Mouse (Mus musculus) limb, embryonic 14.5 days (tissue): ENCODE results near the gene Ccdc167. TPM values are rescaled to one million over a fixed set of nuclear protein-coding genes. Genes with fewer than 3 reads are reported as not detected.

ENCODE experiments used
- ATAC-seq: fragments of 200-750 bp; cut with Nextera tagmentation; 2 replicates; pipeline ENCODE4 v1.8.0; 2017; ENCODE audit warnings: low read depth, moderate number of reproducible peaks, moderate TSS enrichment; ENCODE audit not compliant: low FRiP score
- DNase-seq: peaks from one replicate; pipeline ENCODE4 v3.0.0-alpha.2; 2015; ENCODE audit warnings: low spot score
- H3K27ac ChIP-seq: fragments of 300-500 bp; sonication (generic); replicated peaks from 2 replicates; pipeline ENCODE4 v1.5.1; 2014; ENCODE audit warnings: low read depth, mild to moderate bottlenecking, low read length, moderate library complexity, mixed read lengths
- H3K27me3 ChIP-seq: fragments of 300-500 bp; sonication (generic); 2 replicates; pipeline ENCODE4 v1.6.1; 2014; ENCODE audit warnings: low read length, mixed read lengths; ENCODE audit not compliant: control insufficient read depth, insufficient read depth
- H3K36me3 ChIP-seq: fragments of 300-500 bp; sonication (generic); 2 replicates; pipeline ENCODE4 v1.6.1; 2014; ENCODE audit warnings: mild to moderate bottlenecking, low read length, moderate library complexity, mixed read lengths; ENCODE audit not compliant: control insufficient read depth, insufficient read depth
- H3K4me1 ChIP-seq: fragments of 300-500 bp; sonication (generic); 2 replicates; pipeline ENCODE4 v1.6.1; 2014; ENCODE audit warnings: antibody characterized with exemption, low read length, mixed read lengths; ENCODE audit not compliant: control insufficient read depth, insufficient read depth
- H3K4me2 ChIP-seq: fragments of 300-500 bp; sonication (generic); replicated peaks from 2 replicates; pipeline ENCODE4 v1.6.1; 2014; ENCODE audit warnings: low read depth, mild to moderate bottlenecking, low read length, moderate library complexity; ENCODE audit not compliant: severe bottlenecking
- H3K4me3 ChIP-seq: fragments of 300-500 bp; sonication (generic); replicated peaks from 2 replicates; pipeline ENCODE4 v1.5.1; 2014; ENCODE audit warnings: low read length
- H3K9ac ChIP-seq: fragments of 300-500 bp; sonication (generic); 2 replicates; pipeline ENCODE4 v1.6.1; 2014; ENCODE audit warnings: mild to moderate bottlenecking, low read depth, low read length, moderate library complexity; ENCODE audit not compliant: severe bottlenecking
- H3K9me3 ChIP-seq: fragments of 300-500 bp; sonication (generic); 2 replicates; pipeline ENCODE4 v1.6.1; 2016; ENCODE audit warnings: low read length; ENCODE audit not compliant: control insufficient read depth
- POLR2A ChIP-seq: fragments of 200-500 bp; IDR thresholded peaks from 2 replicates; pipeline ENCODE4 v1.8.0; 2012; ENCODE audit warnings: inconsistent platforms, mild to moderate bottlenecking, moderate library complexity, borderline replicate concordance; ENCODE audit not compliant: insufficient read depth, insufficient read length; ENCODE audit errors: extremely low read depth
- WGBS: fragments of 180-500 bp; shearing (Covaris S2); extraction: QIAGEN DNeasy Blood & Tissue Kit; methylation state at CpG from one replicate; pipeline ENCODE4 v1.1.7; 2014; 5-methylcytosine and 5-hydroxymethylcytosine counted together
- polyA plus RNA-seq, 2 experiments: library from polyadenylated mRNA; depleted of rRNA in 1 of 2; stranded (reverse) in 1 of 2; unstranded in 1 of 2; fragments of >200 nt; fragmentation: Nextera tagmentation in 1 of 2; extraction: Ambion mirVana in 1 of 2; gene quantifications; 2 replicates each; pipeline versions ENCODE4 v1.2.1 to v1.2.3; 2012 to 2014

The Ccdc167 gene
- polyA plus RNA-seq, 2 experiments, result 15.8 to 19.3 TPM

DNA sequence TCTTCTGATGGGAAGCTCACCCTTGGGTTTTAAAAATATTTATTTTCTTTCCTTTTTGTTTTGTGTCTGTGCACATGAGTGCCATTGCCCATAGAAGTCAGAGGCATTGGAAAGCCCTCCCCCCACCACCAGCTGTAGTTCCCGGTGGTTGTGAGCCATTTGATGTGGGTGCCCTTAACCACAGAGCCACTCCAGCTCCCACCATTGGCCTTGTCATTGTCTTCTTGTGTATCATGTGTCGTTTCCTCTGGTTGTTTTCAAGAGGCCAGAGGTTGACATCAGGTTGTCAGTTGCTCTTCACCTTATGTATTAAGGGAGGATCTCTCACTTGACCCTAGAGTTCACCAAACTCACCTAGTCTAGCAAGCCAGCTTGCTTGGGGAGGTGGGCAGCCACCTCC, 23.3 kb downstream of the Ccdc167 start:
- no peak for DNase-seq
- H3K4me1 ChIP-seq, result no peaks in the 10 kb centered on the region
- no peak for TF ChIP-seq POLR2A
- no peak overlapping the region for H3K4me3 ChIP-seq
- H3K36me3 ChIP-seq, result peaks cover 74% of the 10 kb centered on the region
- ATAC-seq, result no peak
- no peak overlapping the region for H3K9ac ChIP-seq
- H3K4me2 ChIP-seq, result no peak overlapping the region
- H3K27ac ChIP-seq, result no peak overlapping the region
- 80% methylated on average over 2 of the region's 2 CpGs for WGBS
- H3K9me3 ChIP-seq, result no peaks in the 10 kb centered on the region
- no peaks in the 10 kb centered on the region for H3K27me3 ChIP-seq

DNA sequence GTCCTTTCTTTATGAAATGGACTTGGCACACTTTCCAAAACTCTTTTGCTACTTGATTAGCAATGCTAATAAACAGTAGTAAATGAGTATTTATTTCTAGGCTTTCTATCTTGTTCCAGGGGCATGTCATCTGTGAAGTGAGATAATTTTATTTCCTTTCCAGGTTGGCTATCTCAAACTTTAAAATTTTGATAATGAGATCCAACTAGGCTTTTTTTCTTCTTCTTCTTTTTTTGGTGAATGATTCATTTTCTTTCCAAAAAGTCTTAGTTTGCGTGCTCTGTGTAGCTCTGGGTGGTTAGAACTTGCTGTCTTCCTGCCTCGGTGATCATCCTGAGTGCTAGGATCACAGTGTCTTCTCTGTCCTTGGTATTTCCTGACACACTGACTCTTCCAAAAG, 24.0 kb downstream of the Ccdc167 start:
- Histone ChIP-seq H3K4me3 (no peak overlapping the region), H3K36me3 (peaks cover 73% of the 10 kb centered on the region), H3K4me1 (no peaks in the 10 kb centered on the region), H3K27me3 (no peaks in the 10 kb centered on the region), H3K4me2 (no peak overlapping the region), H3K9me3 (no peaks in the 10 kb centered on the region), H3K9ac (no peak overlapping the region), H3K27ac (no peak overlapping the region)
- ATAC-seq (no peak), DNase-seq (no peak)
- WGBS, result 94% methylated on average over 2 of the region's 2 CpGs
- TF ChIP-seq POLR2A, result no peak

DNA sequence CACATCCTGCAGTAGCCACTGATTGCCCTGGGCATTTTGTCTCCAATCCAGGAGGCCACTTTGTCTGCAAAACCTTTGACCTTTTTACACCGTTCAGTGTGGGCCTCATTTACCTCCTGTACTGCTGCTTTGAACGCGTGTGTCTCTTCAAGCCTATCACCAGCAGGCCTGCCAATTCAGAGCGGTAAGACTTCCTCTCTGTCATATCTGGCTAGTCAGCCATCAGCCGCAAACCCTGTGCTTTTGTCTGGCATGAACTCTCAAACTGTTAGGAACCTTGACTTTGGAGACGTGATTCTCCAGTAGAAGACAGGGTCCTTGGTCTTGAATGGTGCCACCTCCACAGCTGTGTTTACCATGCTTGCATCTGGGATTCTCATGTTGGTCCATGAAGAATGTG, 26.6 kb downstream of the Ccdc167 start:
- Histone ChIP-seq H3K9ac (no peak overlapping the region), H3K4me3 (no peak overlapping the region), H3K27ac (no peak overlapping the region), H3K4me1 (no peaks in the 10 kb centered on the region), H3K36me3 (peaks cover 78% of the 10 kb centered on the region), H3K4me2 (no peak overlapping the region), H3K27me3 (no peaks in the 10 kb centered on the region), H3K9me3 (no peaks in the 10 kb centered on the region)
- no peak for TF ChIP-seq POLR2A
- DNase-seq (no peak), ATAC-seq (no peak)
- WGBS, result 69% methylated on average over 6 of the region's 6 CpGs

DNA sequence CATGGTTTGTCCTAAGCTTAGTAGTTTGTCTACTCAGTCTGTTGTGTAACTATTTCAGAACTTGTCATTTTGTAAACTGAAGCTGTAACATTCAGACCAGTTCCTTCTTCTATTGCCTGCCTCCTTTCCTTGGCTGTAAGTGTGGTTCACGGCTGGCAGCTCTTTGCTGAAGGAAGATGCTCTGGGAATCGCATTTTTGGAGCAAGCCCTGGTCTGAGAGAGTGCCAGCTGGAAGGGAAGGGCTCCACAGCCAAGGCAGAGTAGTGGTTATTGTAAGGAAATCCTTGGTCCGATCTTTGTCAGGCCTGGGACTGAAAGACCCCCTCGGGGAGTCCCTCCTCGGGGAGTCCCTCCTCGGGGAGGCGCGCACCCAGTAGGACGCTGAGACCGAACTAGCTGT, 28.2 kb downstream of the Ccdc167 start:
- no peak for TF ChIP-seq POLR2A
- no peak overlapping the region for H3K4me3 ChIP-seq

GRCm38 (mm10) chr17:29687373-29687772, 29.5 kb downstream of the Ccdc167 start:
- DNase-seq (no peak), ATAC-seq (no peak)
- no peak for TF ChIP-seq POLR2A
- 89% methylated on average over 6 of the region's 6 CpGs for WGBS
- H3K4me3 ChIP-seq, result no peak overlapping the region
- H3K27me3 ChIP-seq, result no peaks in the 10 kb centered on the region
- no peak overlapping the region for H3K9ac ChIP-seq
- H3K4me2 ChIP-seq, result no peak overlapping the region
- H3K4me1 ChIP-seq, result no peaks in the 10 kb centered on the region
- peaks cover 85% of the 10 kb centered on the region for H3K36me3 ChIP-seq
- no peaks in the 10 kb centered on the region for H3K9me3 ChIP-seq
- no peak overlapping the region for H3K27ac ChIP-seq

More for the DNA sequence above, 28.2 kb downstream of the Ccdc167 start:
- H3K36me3 ChIP-seq, result peaks cover 79% of the 10 kb centered on the region
- no peak for DNase-seq
- WGBS, result 90% methylated on average over 10 of the region's 10 CpGs
- no peaks in the 10 kb centered on the region for H3K27me3 ChIP-seq
- no peak for ATAC-seq
- no peak overlapping the region for H3K4me2 ChIP-seq
- no peaks in the 10 kb centered on the region for H3K4me1 ChIP-seq
- H3K9ac ChIP-seq, result no peak overlapping the region
- no peaks in the 10 kb centered on the region for H3K9me3 ChIP-seq
- no peak overlapping the region for H3K27ac ChIP-seq

DNA sequence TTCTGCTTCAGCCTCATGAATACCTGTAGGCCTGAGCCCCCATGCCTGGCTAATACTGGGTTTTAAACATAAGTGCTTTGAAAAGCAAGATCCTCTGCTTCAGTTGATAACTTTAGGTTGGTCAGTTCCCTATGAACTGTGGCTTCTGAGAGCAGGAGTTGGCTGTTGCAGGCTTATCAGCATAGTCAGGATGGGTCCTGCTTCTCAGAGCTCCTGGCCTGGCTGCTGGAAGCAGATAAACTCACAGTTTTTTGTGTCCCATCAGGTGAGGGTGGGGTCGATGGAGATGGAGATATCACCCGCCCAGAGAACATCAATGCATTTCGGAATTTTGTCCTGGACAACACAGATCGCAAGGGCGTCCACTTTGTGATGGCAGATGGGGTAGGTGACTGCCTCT, 30.1 kb downstream of the Ccdc167 start:
- Histone ChIP-seq H3K9ac (no peak overlapping the region), H3K27ac (no peak overlapping the region), H3K4me3 (no peak overlapping the region), H3K27me3 (no peaks in the 10 kb centered on the region), H3K4me1 (no peaks in the 10 kb centered on the region), H3K36me3 (peaks cover 91% of the 10 kb centered on the region), H3K4me2 (no peak overlapping the region), H3K9me3 (no peaks in the 10 kb centered on the region)
- TF ChIP-seq POLR2A, result no peak
- 93% methylated on average over 5 of the region's 5 CpGs for WGBS
- no peak for ATAC-seq
- no peak for DNase-seq
